Mouse (Mus musculus) left cerebral cortex, postnatal 14 days (tissue): Measurements from ENCODE around the gene Fbp1. TPM values are rescaled to one million over a fixed set of nuclear protein-coding genes. Genes with fewer than 3 reads are reported as not detected.
"Not testable (repeated sequence)": the region's sequence is repeated elsewhere in the genome, so short reads cannot be mapped to it uniquely, and the experiment has no call there.

ENCODE experiments used
- DNase-seq, 2 experiments: peaks; one replicate each; pipeline ENCODE4 v3.0.0; 2021 to 2022; ENCODE audit warnings: low spot score in 2 of 2, mixed read lengths in 1 of 2
- intact Hi-C: fragments of 180-260 bp; cut with DNase I; formaldehyde crosslinking; loops from one replicate; pipeline ENCODE4 v1.15.1; 2025
- total RNA-seq, 2 experiments: library from RNA; stranded (reverse); gene quantifications; 2 replicates each; pipeline ENCODE4 v1.2.3; 2021

Fbp1 gene
- total RNA-seq, 2 experiments from 2014 or later, result 0.31 TPM; not detected in 1

GRCm38 (mm10) chr13:62893044-62893842 is 5.2 kb upstream of the Fbp1 start:
- intact Hi-C loops, result no loop called here
- no peak for DNase-seq

GRCm38 (mm10) chr13:62889311-62889710 is 1.2 kb upstream of the Fbp1 start:
- DNase-seq, result no peak

GRCm38 (mm10) chr13:62884536-62884935 is 3.5 kb downstream of the Fbp1 start:
- intact Hi-C loops, result no loop called here
- DNase-seq, result no peak

More at GRCm38 (mm10) chr13:62889311-62889710, 1.2 kb upstream of the Fbp1 start:
- intact Hi-C loops, result no loop called here

- intact Hi-C loops, result no loop called here
- DNase-seq, result no peak
Measured at GRCm38 (mm10) chr13:62883925-62884324, 4.2 kb downstream of the Fbp1 start.

- intact Hi-C loops, result no loop called here
Measured at GRCm38 (mm10) chr13:62883436-62883835, 4.6 kb downstream of the Fbp1 start.

GRCm38 (mm10) chr13:62882856-62883255 is 5.2 kb downstream of the Fbp1 start:
- intact Hi-C loops, result no loop called here
- no peak for DNase-seq

More at GRCm38 (mm10) chr13:62883436-62883835, 4.6 kb downstream of the Fbp1 start:
- no peak for DNase-seq

- DNase-seq, result no peak
Measured at GRCm38 (mm10) chr13:62881336-62881735, 6.7 kb downstream of the Fbp1 start.

GRCm38 (mm10) chr13:62879831-62880615 is 8.1 kb downstream of the Fbp1 start:
- DNase-seq, result no peak
- intact Hi-C loops, result no loop called here

More at GRCm38 (mm10) chr13:62881336-62881735, 6.7 kb downstream of the Fbp1 start:
- intact Hi-C loops, result no loop called here

GRCm38 (mm10) chr13:62879411-62879810 is 8.7 kb downstream of the Fbp1 start:
- intact Hi-C loops, result no loop called here

GRCm38 (mm10) chr13:62877247-62877646 is 10.8 kb downstream of the Fbp1 start:
- intact Hi-C loops, result no loop called here
- no peak for DNase-seq

More at GRCm38 (mm10) chr13:62879411-62879810, 8.7 kb downstream of the Fbp1 start:
- DNase-seq, result no peak

- DNase-seq, result no peak
- intact Hi-C loops, result no loop called here
Measured at GRCm38 (mm10) chr13:62876111-62876510, 12.0 kb downstream of the Fbp1 start.

GRCm38 (mm10) chr13:62872252-62872651 is 15.8 kb downstream of the Fbp1 start:
- DNase-seq, result no peak
- intact Hi-C loops, result no loop called here

GRCm38 (mm10) chr13:62870605-62871004 is 17.5 kb downstream of the Fbp1 start:
- intact Hi-C loops, result no loop called here
- no peak for DNase-seq

- intact Hi-C loops, result no loop called here
- DNase-seq, result no peak
Measured at GRCm38 (mm10) chr13:62866817-62867216, 21.3 kb downstream of the Fbp1 start.

- intact Hi-C loops, result no loop called here
- DNase-seq, result no peak
Measured at GRCm38 (mm10) chr13:62865651-62866315, 22.3 kb downstream of the Fbp1 start.

GRCm38 (mm10) chr13:62863771-62864170 is 24.3 kb downstream of the Fbp1 start:
- no peak for DNase-seq
- intact Hi-C loops, result no loop called here

- no peak for DNase-seq
- intact Hi-C loops, result no loop called here
Measured at GRCm38 (mm10) chr13:62862875-62863274, 25.2 kb downstream of the Fbp1 start.

GRCm38 (mm10) chr13:62860068-62860467 is 28.0 kb downstream of the Fbp1 start:
- no peak for DNase-seq
- intact Hi-C loops, result no loop called here

- DNase-seq, result not testable (repeated sequence)
- intact Hi-C loops, result loop anchor here (5.0 to 10.0 kb wide), 2 partner anchors 97 to 384 kb away; partner anchors contain the start of gene Platr25
Measured at GRCm38 (mm10) chr13:62859251-62859650, 28.8 kb downstream of the Fbp1 start.
